Mouse (Mus musculus): ENCODE results near the gene Zfp46.

The Zfp46 gene

DNA sequence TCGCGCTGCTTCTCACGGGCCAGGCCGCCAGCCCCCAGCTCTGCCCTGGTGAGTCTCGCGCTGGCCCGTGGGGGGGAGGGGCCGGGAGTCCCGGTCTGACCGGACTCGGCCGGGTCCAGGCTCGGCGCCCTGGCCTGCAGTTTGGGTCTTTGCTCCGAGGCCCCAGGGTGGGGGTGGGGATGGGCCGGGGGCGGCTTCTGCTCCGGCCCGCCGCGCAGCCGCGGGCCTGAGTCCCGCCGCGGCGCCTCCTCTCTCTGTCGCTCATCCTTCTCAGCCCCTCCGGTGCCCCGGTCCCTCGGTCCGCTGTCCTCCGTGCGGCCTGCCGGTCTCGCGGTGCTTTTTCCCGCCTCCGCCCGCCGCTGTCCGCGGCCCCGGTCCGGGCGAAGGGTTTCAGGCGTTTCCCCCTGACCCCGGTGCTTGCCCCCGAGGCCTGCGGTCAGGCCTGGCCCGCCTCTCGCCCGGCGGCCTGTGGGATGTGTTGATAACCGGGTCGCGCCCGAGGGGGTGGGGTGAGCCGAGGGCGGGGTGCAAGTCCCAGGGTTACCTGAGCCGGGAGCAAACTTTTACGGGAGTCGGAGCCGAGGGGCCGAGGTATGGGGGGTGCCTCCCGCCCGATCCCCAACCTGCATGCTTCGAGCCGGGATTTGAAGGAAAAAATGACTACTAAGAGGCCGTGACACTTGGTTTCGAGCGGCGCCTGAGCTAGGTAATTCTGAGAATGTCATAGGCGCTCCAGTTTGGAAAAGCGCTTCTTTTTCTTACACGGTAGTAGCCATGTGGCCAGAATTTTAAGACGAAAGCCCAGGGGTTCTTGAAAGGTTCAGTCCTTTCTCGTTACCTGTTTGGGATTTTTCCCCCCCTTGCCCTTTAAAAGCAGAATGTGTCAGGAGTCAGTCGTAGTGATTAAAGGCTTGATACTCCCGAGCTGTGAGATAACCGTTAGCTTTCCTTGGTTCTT lies 26.8 kb downstream of the Zfp46 start:
- DNase-seq (ENCODE audit: low spot score in 2 of 2): peak; percentile 43 to 46

DNA sequence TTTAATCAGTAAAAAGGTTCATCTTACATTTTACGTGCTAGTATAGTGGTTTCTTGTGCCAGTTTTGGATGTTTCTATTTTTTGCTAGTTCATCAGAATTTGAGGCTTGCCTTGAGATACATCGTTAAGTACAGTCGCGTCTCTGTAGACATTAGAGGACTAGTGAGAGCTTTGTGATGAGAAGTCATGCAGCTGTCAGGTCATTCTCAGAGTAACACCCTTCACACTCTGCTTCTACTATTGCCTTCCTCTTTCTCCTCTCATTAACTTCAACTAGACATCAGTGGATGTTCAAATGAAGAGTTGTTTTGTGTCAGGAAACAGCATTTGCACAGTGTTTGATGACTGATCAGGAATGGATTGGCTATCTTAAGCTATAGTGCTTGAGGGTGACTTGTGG lies 28.1 kb downstream of the Zfp46 start:
- no peak for DNase-seq (ENCODE audit: low spot score in 2 of 2)

GRCm38 (mm10) chr4:136317667-136318066 lies 33.2 kb downstream of the Zfp46 start:
- no peak for DNase-seq (ENCODE audit: low spot score in 2 of 2)

- no peak for DNase-seq (ENCODE audit: low spot score in 2 of 2)
These were observed 35.5 kb downstream of the Zfp46 start for GRCm38 (mm10) chr4:136320016-136320415.

DNA sequence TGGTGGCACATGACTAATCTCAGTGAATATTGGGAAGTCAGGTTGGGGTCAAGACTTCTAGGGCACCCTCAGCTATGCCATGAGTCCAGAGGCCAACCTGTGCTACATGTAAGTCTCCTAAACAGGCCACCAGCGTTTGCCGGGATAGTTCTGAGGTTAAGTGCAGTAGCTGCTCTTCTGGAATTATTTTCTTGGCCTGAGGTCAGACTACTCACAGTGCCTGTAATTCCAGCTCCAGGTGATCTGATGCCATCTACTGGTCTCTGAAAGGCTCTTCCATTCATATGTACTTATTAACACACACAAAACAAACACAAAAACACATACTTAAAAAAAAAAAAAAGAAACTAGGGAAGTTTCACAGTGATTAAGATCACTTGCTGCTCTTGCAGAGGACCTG lies 39.7 kb downstream of the Zfp46 start:
- DNase-seq (ENCODE audit: low spot score in 2 of 2): no peak

- DNase-seq (ENCODE audit: low spot score in 2 of 2): no peak
These were observed 42.8 kb downstream of the Zfp46 start for GRCm38 (mm10) chr4:136327238-136327637.

- no peak for DNase-seq (ENCODE audit: low spot score in 2 of 2)
These were observed 43.6 kb downstream of the Zfp46 start for GRCm38 (mm10) chr4:136328115-136328514.

DNA sequence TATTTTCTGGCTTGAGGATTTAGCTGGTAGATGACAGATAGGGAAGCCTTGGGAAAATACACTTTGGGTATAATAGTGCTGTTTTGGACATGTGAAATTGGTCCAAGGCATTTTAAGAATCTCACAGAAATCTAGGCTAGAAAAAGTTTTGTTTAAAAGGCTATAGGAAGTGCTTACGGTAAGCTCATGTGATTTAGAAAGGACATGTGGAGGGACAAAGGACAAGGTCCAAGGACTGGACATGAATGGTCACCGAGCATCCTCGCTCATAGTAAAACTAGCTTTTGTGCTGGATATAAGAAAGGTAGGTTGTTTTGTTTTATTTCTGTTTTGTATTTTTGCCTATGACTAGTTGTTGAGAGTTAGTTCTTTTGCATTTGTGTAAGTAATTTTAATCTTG lies 47.2 kb downstream of the Zfp46 start:
- no peak for DNase-seq (ENCODE audit: low spot score in 2 of 2)

GRCm38 (mm10) chr4:136333191-136333590 lies 48.7 kb downstream of the Zfp46 start:
- no peak for DNase-seq (ENCODE audit: low spot score in 2 of 2)

DNA sequence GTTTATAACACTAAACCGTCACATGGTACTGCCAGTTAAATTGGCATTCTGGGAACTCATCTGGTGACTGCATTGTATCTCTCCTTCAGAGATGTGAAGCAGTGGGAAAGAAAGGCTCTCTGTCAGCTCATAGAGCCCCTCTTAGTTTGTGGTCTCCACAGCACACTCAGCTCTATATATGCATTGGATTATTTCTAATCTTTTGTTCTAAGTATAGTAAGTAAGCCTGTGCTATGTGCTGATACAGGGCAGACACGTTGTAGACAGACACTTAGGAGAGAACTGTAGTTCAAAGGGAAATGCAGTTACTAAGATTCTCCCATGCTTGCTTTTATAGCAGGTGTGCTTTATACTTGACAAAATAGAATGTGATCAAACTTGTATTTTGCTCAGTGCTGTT lies 50.6 kb downstream of the Zfp46 start:
- no peak for DNase-seq (ENCODE audit: low spot score in 2 of 2)

DNA sequence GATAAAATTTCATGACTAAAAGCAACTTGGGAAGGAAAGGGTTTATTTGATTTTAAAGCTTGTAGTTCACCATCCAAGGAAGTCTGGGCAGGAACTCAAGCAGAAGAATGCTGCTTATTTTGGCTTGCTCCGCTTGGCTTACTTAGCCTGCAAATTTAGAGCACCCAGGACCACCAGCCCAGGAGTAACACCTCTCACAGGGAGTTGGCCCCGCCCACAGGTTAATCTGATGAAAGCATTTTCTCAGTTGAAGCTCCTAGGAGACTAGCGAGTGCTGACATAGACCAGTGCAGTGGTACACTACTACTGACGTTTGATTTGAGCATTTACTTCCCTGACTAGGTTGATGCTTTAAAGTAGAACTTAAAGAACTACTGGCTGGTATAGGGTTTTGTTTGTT lies 52.6 kb downstream of the Zfp46 start:
- no peak for DNase-seq (ENCODE audit: low spot score in 2 of 2)
